Mouse (Mus musculus) stomach, embryonic 14.5 days (tissue): Measurements from ENCODE around the gene a. TPM values are rescaled to one million over a fixed set of nuclear protein-coding genes. Genes with fewer than 3 reads are reported as not detected.

ENCODE experiments used
- ATAC-seq: fragments of 200-750 bp; cut with Nextera tagmentation; 2 replicates; pipeline ENCODE4 v1.8.0; 2017; ENCODE audit warnings: low read depth, moderate TSS enrichment; ENCODE audit not compliant: insufficient number of reproducible peaks, insufficient read depth, low FRiP score
- H3K27ac ChIP-seq: fragments of 300-500 bp; sonication (generic); 2 replicates; pipeline ENCODE4 v1.5.1; 2014; ENCODE audit warnings: mild to moderate bottlenecking, low read length, moderate library complexity, mixed read lengths
- H3K27me3 ChIP-seq: fragments of 300-500 bp; sonication (generic); 2 replicates; pipeline ENCODE4 v1.6.1; 2014; ENCODE audit warnings: low read length, control low read depth, mixed read lengths; ENCODE audit not compliant: control insufficient read depth, insufficient read depth
- H3K36me3 ChIP-seq: fragments of 300-500 bp; sonication (generic); 2 replicates; pipeline ENCODE4 v1.6.1; 2014; ENCODE audit warnings: mild to moderate bottlenecking, control low read depth, low read length, moderate library complexity, mixed read lengths; ENCODE audit not compliant: control insufficient read depth, insufficient read depth
- H3K4me1 ChIP-seq: fragments of 300-500 bp; sonication (generic); 2 replicates; pipeline ENCODE4 v1.6.1; 2014; ENCODE audit warnings: low read length, control low read depth, mixed read lengths; ENCODE audit not compliant: control insufficient read depth, insufficient read depth
- H3K4me2 ChIP-seq: fragments of 300-500 bp; sonication (generic); replicated peaks from 2 replicates; pipeline ENCODE4 v1.6.1; 2014; ENCODE audit warnings: low read depth, low read length, control low read depth
- H3K4me3 ChIP-seq: fragments of 300-500 bp; sonication (generic); 2 replicates; pipeline ENCODE4 v1.5.1; 2014; ENCODE audit warnings: low read depth, low read length, control low read depth
- H3K9ac ChIP-seq: fragments of 300-500 bp; sonication (generic); replicated peaks from 2 replicates; pipeline ENCODE4 v1.6.1; 2014; ENCODE audit warnings: low read depth, mild to moderate bottlenecking, control low read depth, low read length, moderate library complexity, mixed read lengths
- H3K9me3 ChIP-seq: fragments of 300-500 bp; sonication (generic); 2 replicates; pipeline ENCODE4 v1.6.1; 2016; ENCODE audit warnings: low read depth, low read length, control low read depth; ENCODE audit not compliant: control insufficient read depth
- WGBS: fragments of 180-500 bp; shearing (Covaris S2); extraction: QIAGEN DNeasy Blood & Tissue Kit; methylation state at CpG from one replicate; pipeline ENCODE4 v1.1.7; 2014; 5-methylcytosine and 5-hydroxymethylcytosine counted together
- polyA plus RNA-seq: library from polyadenylated mRNA; unstranded; fragments of >200 nt; fragmentation: Nextera tagmentation; extraction: Ambion mirVana; gene quantifications from 2 replicates; pipeline ENCODE4 v1.2.1, GENCODE M21; 2014

a gene
- polyA plus RNA-seq, 1 experiment from 2014 or later = not detected

DNA sequence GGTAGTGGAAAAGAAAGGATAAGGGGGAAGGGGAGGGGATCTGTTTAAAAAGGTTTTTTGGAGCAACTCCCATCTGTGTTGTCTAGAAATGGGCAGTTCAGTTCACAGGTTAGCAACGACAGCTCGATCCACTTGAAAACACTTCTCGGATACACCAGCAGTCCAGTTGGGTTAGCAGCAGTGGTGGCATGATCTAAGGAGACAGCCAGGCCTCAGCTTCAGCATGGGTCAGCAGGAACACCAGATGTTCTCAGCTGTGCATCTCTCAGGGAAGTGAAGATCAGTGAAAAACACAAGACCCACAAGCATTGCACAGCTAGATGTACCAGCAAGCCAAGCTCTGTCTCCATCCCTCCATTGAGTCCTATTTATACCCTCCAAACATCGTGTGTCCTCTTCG, 295.1 kb downstream of the a start:
- 77% methylated on average over 5 of the region's 5 CpGs for whole genome bisulfite sequencing
- no peaks in the 10 kb centered on the region for H3K9me3 ChIP-seq
- no peaks in the 10 kb centered on the region for H3K36me3 ChIP-seq

DNA sequence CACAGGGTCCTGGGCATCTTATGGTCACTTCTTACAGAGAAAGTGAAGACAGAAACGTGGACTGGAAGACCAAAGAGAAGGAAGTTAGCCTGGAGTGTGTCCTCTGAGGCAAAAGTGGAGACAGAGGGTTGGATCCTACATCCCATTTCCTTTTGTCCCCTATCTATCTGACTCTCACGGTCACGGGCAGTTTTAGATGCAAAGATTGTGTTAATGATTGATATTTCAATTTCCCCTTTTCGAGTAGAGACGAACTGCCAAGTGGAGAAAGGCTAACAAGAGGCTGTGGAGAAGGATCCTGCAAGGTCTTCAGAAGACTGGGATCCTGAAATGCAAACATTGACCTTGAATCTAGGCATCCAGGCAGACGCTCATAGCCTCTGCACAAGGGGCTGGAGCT, 297.1 kb downstream of the a start:
- no peaks in the 10 kb centered on the region for H3K36me3 ChIP-seq
- H3K4me3 ChIP-seq = no peak overlapping the region
- H3K9ac ChIP-seq = no peak overlapping the region
- no peak overlapping the region for H3K4me2 ChIP-seq
- H3K9me3 ChIP-seq = no peaks in the 10 kb centered on the region
- no peaks in the 10 kb centered on the region for H3K27me3 ChIP-seq
- 0 out of 2 replicates have a peak, but pooled peaks cover 4% of the 10 kb centered on the region for H3K4me1 ChIP-seq
- 63% methylated on average over 6 of the region's 6 CpGs for WGBS
- ATAC-seq = no peak
- no peak overlapping the region for H3K27ac ChIP-seq

More for the DNA sequence above, 295.1 kb downstream of the a start:
- no peak for ATAC-seq
- no peak overlapping the region for H3K9ac ChIP-seq
- 0 out of 2 replicates have a peak, but pooled peaks cover 4% of the 10 kb centered on the region for H3K4me1 ChIP-seq
- no peak overlapping the region for H3K27ac ChIP-seq
- H3K27me3 ChIP-seq = no peaks in the 10 kb centered on the region
- H3K4me3 ChIP-seq = no peak overlapping the region
- H3K4me2 ChIP-seq = no peak overlapping the region

DNA sequence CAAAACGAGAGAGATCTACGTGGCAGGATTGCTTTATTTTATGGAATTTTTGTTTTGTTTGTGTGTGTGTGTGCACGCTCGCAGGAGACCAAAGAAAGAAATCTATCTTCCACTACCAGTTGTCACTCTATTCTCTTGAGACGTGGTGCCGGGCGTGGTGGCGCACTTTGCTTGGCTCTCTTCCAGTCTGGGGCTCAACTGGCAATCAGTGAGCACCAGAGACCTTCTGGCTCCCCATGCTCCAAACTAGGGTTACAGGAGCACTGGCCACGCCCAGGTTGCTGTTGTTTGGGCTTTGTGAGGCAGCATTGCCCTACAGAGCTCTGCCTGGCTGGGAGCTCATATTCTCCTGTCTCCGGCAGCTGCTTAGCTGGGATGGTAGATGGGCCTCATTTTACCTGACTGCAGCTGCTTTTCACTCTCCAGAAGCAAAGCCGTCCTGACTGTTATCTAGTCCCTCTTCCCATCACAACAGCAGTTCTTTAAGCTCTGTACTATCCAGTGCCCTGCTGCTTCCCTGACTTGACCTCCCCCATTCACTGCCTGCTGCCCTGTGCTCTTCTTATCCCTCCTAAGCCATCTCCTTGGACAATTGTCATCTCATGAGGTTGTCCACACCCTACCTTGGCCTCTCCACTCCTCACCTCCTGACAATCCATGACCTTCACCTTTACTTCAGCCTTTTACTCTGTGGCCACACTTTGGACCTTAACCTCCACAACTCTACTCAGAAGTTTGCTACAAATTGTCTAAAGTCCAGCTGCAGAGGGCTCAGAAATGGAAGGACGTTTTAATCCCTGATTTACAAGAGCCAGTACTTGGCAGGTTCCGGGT, 299.9 kb downstream of the a start:
- 0 out of 2 replicates have a peak, but pooled peaks cover 4% of the 10 kb centered on the region for H3K4me1 ChIP-seq
- no peak overlapping the region for H3K4me3 ChIP-seq
- no peaks in the 10 kb centered on the region for H3K27me3 ChIP-seq
- no peak overlapping the region for H3K27ac ChIP-seq
- H3K36me3 ChIP-seq = no peaks in the 10 kb centered on the region
- no peak for ATAC-seq
- 54% methylated on average over 13 of the region's 13 CpGs for WGBS
- no peak overlapping the region for H3K9ac ChIP-seq
- no peak overlapping the region for H3K4me2 ChIP-seq
- H3K9me3 ChIP-seq = no peaks in the 10 kb centered on the region

DNA sequence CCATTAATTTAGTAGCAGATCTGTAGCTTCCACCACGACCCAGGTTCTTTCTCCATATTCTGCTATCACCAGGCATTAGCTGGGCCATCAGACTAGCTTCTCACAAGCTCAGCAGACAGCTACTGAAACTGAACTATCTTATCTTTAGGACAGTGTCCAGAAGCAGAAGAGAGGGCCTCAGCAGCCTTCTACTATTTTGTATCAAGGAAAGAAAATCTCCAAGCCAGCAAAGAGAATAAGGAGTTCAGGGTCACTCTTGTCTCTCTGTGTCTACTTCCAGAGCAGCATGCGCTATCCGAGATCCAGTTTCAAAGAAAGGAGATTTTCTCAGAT, 300.5 kb downstream of the a start:
- Histone ChIP-seq H3K4me1 (0 out of 2 replicates have a peak, but pooled peaks cover 4% of the 10 kb centered on the region), H3K27me3 (no peaks in the 10 kb centered on the region), H3K9ac (no peak overlapping the region), H3K4me3 (no peak overlapping the region), H3K9me3 (no peaks in the 10 kb centered on the region), H3K4me2 (no peak overlapping the region), H3K36me3 (no peaks in the 10 kb centered on the region), H3K27ac (no peak overlapping the region)
- ATAC-seq = no peak
- 83% methylated on average over 3 of the region's 3 CpGs for WGBS

DNA sequence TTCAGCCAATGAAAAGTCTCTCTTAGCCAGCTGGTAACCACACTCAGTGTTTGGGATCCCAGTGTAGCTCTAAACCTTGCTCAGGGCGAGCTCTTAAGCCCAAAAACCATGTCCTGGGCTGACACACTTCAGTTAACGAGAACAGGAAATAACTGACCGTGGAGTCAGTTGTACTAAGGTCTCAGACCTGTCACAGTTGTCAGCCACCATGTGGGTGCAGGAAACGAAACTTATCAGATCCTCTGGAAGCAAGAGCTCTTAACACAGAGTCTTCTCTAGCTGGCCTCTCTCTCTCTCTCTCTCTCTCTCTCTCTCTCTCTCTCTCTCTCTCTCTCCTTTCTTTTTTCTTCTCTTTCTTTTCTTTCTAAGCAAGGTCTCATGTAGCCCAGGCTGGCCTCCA, 302.2 kb downstream of the a start:
- Histone ChIP-seq H3K4me2 (no peak overlapping the region), H3K36me3 (no peaks in the 10 kb centered on the region), H3K27ac (no peak overlapping the region), H3K9ac (no peak overlapping the region), H3K27me3 (no peaks in the 10 kb centered on the region), H3K4me3 (no peak overlapping the region), H3K9me3 (no peaks in the 10 kb centered on the region), H3K4me1 (0 out of 2 replicates have a peak, but pooled peaks cover 4% of the 10 kb centered on the region)
- WGBS = 46% methylated on average over 4 of the region's 4 CpGs
- no peak for ATAC-seq

DNA sequence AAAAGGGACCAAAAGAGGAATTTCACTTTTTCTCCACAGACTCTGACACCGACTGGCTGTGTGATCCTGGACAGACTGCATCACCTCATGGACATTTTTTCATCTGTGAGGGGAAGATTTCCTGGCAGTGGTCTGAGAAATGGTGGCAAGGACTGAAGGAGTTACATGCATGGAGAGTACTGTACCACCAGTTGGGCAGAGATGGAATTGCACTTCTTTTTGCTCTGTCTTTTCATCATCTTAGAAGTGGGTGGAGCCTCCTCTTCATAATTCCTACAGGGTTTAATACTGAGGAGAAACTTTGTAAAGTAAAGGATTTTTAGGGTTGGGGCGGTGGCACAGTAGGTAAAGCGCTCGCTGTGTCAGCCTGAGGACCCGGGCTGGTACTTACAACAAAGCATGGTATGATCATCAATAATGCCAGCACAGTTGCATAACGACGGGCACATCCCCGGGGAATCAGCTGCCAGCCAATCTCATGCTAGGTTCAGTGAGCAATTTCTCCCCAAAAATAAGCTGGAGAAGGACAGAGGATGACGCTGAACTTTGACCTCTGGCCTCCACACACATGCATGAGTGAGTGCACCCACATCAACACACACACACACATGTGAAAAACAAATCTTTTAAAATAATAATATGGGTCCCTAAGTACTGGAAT, 307.6 kb downstream of the a start:
- Histone ChIP-seq H3K4me2 (no peak overlapping the region), H3K36me3 (no peaks in the 10 kb centered on the region), H3K27me3 (no peaks in the 10 kb centered on the region), H3K27ac (no peak overlapping the region), H3K9ac (no peak overlapping the region), H3K4me1 (no peaks in the 10 kb centered on the region), H3K4me3 (no peak overlapping the region), H3K9me3 (no peaks in the 10 kb centered on the region)
- ATAC-seq = no peak
- WGBS = 87% methylated on average over 9 of the region's 9 CpGs

DNA sequence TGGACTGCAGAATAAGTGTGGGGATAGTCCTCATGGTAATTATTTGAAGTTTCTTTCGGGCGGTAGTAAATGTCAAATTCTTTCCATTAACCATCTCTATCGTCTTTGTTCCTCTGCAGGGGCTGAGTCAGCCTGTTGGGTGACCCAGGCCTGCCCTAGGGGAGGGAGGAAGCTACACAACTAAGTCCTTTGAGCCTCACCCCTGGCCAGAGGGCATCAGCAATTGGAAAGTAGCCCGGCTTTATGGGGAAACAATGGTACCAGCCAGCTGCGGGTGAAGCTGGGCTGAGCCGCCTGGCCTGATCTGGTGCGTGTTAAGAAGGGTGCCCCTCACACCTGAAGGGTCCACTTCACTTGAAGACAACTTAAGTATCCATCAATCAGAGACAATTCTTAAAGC, 308.2 kb downstream of the a start:
- H3K27ac ChIP-seq = no peak overlapping the region
- no peak overlapping the region for H3K4me3 ChIP-seq
- H3K9ac ChIP-seq = no peak overlapping the region
- WGBS = 69% methylated on average over 7 of the region's 7 CpGs
- no peaks in the 10 kb centered on the region for H3K27me3 ChIP-seq
- no peak overlapping the region for H3K4me2 ChIP-seq
- ATAC-seq = no peak
- H3K4me1 ChIP-seq = no peaks in the 10 kb centered on the region
- H3K36me3 ChIP-seq = no peaks in the 10 kb centered on the region
- H3K9me3 ChIP-seq = no peaks in the 10 kb centered on the region

DNA sequence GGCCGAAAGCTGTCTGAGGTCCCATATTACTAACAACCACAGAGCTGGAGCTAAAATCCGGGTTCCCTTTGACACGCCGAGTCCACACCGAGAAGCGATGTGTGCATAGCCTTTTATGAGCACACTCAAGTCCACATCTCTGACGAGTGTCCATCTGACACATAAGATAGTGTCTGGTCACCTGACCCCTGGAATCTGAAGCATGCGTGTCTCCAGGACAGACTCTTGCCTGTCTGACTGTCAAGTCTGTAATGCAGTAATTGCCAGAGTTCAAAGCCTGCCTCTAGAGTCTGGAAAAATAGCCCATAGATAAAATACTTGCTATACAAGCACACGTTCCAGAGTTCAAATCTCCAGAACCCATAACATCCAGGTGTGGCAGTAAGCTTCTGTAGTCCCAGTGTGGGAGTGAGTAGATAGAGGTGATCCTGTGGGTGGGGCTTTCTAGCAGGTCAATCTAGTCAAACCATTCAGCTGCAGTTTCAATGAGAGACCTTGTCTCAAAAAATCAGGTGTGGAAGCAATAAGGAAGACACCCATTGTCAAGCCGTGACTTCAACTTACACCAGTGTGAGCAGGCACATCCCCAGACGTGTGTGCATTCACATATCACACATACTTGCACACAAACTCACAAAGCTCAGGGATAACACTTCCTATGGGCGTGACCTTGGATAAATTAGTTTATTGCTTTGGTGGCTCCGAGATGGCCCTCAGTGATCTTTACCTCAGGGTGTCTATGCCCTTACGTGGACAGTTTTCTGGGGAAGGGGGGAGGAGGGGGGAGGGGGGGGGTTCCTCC, 309.0 kb downstream of the a start:
- Histone ChIP-seq H3K4me1 (no peaks in the 10 kb centered on the region), H3K36me3 (no peaks in the 10 kb centered on the region), H3K9ac (no peak overlapping the region), H3K4me3 (no peak overlapping the region), H3K9me3 (no peaks in the 10 kb centered on the region), H3K27me3 (no peaks in the 10 kb centered on the region), H3K4me2 (no peak overlapping the region), H3K27ac (no peak overlapping the region)
- ATAC-seq = no peak
- 74% methylated on average over 14 of the region's 14 CpGs for WGBS
